Mouse (Mus musculus): ENCODE results near the gene Ubxn4. TPM values are rescaled to one million over a fixed set of nuclear protein-coding genes. Genes with fewer than 3 reads are reported as not detected.
"Not testable (repeated sequence)": the region's sequence is repeated elsewhere in the genome, so short reads cannot be mapped to it uniquely, and the experiment has no call there.

Ubxn4 gene
- polyA plus RNA-seq, 1 experiment from 2014 or later, result 74.7 TPM

DNA sequence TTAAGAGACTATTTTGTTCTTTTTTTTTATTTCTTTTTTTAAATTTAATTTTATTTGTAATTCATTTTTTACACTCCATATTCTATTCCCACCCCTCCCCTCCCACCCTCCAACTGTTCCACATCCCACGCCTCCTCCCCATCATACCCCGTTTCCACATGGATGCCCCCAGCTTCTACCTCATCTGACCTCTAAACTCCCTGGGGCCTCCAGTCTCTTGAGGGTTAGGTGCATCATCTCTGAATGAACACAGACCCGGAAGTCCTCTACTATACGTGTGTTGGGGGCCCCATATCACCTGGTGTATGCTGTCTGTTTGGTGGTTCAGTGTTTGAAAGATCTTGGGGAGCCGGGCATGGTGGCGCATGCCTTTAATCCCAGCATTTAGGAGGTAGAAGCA, 75.5 kb downstream of the Ubxn4 start:
- H3K9ac ChIP-seq; H3K9me3 ChIP-seq; H3K27me3 ChIP-seq; H3K4me1 ChIP-seq (replicated peaks); H3K4me2 ChIP-seq; H3K4me3 ChIP-seq; H3K27ac ChIP-seq (replicated peaks); H3K36me3 ChIP-seq; ATAC-seq (ENCODE audit: low FRiP score, low read depth): not testable (repeated sequence)
- 89% methylated on average over 6 of the region's 6 CpGs for WGBS

DNA sequence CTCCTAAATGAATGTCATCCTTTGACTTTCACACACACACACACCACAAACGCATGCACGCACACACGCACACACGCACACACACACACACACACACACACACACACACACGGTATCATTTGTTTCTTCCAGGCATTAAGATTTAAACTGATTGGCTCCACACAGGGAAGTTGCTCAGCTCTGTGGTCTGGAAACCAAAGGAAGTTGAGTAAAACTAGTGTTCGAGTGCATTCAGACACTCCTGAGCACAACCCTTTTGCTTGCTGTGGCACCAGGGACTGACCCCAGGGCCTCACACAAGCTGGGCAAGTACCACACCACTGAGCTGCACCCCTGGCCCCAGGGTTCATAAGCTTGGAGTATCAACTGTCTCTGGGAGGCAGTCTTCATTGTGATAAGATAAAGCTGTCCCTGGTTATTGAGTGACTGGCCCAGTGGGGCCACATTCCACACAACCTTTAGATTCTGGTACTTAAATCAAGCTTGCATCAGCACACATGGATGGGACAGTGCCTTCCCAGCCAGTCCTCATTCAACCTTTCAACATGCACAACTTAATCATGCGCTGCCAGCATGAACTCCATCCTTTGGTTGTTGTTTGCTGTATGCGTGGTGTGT, 79.4 kb downstream of the Ubxn4 start:
- no peak for ATAC-seq (ENCODE audit: low FRiP score, low read depth)
- Histone ChIP-seq H3K27ac (replicated peaks) (no peak overlapping the region), H3K4me2 (no peak overlapping the region), H3K27me3 (no peaks in the 10 kb centered on the region), H3K36me3 (no peaks in the 10 kb centered on the region), H3K9me3 (no peaks in the 10 kb centered on the region), H3K9ac (no peak overlapping the region), H3K4me1 (replicated peaks) (no peaks in the 10 kb centered on the region), H3K4me3 (no peak overlapping the region)
- WGBS, result 92% methylated on average over 8 of the region's 8 CpGs

DNA sequence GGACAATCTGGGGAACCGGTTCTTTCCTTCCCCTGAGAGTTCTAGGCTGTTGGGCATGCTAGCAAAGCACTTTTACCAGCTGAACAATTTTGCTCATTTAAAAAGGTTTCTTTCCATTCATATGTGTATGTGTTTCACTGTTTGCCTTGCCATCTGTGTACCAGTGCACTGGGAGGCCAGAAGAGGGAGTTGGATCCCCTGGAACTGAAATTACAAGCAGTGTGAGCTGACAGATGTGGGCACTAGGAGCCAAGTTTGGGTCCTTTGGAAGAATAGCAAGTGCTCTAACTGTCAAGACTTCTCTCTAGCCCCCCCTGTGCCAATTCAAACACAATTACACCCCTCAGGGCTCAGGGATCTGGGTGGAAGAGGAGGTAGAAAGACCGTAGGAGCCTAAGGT, 81.0 kb downstream of the Ubxn4 start:
- Histone ChIP-seq H3K36me3 (no peaks in the 10 kb centered on the region), H3K9me3 (no peaks in the 10 kb centered on the region), H3K4me2 (no peak overlapping the region), H3K9ac (no peak overlapping the region), H3K4me3 (no peak overlapping the region), H3K27ac (replicated peaks) (no peak overlapping the region), H3K4me1 (replicated peaks) (no peaks in the 10 kb centered on the region), H3K27me3 (no peaks in the 10 kb centered on the region)
- no peak for ATAC-seq (ENCODE audit: low FRiP score, low read depth)
- 89% methylated on average over 2 of the region's 2 CpGs for WGBS

DNA sequence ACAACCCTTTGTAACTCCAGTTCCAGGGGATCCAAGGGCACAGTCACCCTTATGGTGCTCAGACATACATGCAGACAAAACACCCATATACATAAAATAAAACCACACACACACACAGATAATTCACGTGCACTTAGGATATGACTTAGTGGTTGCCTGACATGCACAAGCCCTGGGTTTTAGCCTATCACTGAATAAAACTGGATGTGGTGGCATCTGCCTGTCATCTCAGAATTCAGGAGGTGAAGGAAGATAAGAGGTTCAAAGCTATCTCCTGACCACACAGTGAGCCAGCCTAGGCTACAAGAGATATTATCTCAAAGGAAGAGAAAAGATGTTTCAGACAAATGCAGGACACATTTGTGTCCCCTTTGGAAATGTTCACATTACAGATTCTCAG, 83.4 kb downstream of the Ubxn4 start:
- WGBS, result 94% methylated on average over 1 of the region's 1 CpGs
- no peaks in the 10 kb centered on the region for H3K4me1 ChIP-seq (replicated peaks)
- no peak for ATAC-seq (ENCODE audit: low FRiP score, low read depth)
- H3K27me3 ChIP-seq, result no peaks in the 10 kb centered on the region
- H3K27ac ChIP-seq (replicated peaks), result no peak overlapping the region
- H3K36me3 ChIP-seq, result peaks cover 7% of the 10 kb centered on the region
- no peaks in the 10 kb centered on the region for H3K9me3 ChIP-seq
- H3K9ac ChIP-seq, result no peak overlapping the region
- no peak overlapping the region for H3K4me2 ChIP-seq
- H3K4me3 ChIP-seq, result no peak overlapping the region

DNA sequence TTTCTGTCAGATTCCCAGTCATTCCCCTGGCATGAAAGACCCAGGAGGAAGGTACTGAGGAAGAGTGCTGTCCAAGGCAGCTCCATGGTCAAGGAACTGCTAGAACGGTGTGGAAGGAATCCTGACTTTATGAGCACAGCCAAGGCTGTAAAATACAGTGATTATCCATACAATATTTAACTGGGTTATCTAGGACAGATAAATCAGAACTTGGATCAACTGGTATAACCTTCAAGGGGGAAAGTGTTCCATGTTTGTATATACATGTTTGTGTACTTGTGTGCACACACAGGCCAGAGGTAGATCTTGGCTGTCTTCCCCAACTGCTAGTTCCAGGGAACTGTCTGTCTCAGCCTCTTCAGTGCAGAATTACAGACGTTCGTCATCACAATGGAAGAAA, 84.5 kb downstream of the Ubxn4 start, which contains the start of gene Lct:
Gene Lct (minus strand): TSS at position 101 of the 400 bp plus-strand sequence.
- no peak for ATAC-seq (ENCODE audit: low FRiP score, low read depth)
- no peak within 1 kb of the TSS for H3K9ac ChIP-seq
- H3K36me3 ChIP-seq, result peaks cover 14% of the 10 kb centered on the region
- no peaks in the 10 kb centered on the region for H3K27me3 ChIP-seq
- no peaks in the 10 kb centered on the region for H3K9me3 ChIP-seq
- WGBS, result 80% methylated on average over 3 of the region's 3 CpGs
- H3K27ac ChIP-seq (replicated peaks), result no peak within 1 kb of the TSS
- no peak within 1 kb of the TSS for H3K4me3 ChIP-seq
- H3K4me1 ChIP-seq (replicated peaks), result no peaks in the 10 kb centered on the region
- no peak within 1 kb of the TSS for H3K4me2 ChIP-seq

MicroRNAs within 50 kb of the gene (microRNA counts, 519-probe panel; counts per million panel counts)
- microRNA mmu-miR-128, result 3,663 counts per million, percentile 76 among the panel's probes with 10 or more counts

Small RNA genes within 50 kb of the gene (microRNA-seq; reads per million reads assigned to microRNA genes)
- gene Mir128-1, result 2,658 reads per million, percentile 85 among the genes with 10 or more reads in this experiment

Other genes starting within 250 kb of the Ubxn4 start
- gene Zranb3, start 140.9 kb upstream of the Ubxn4 start, polyA plus RNA-seq (2015; fragmentation: Nextera tagmentation; extraction: Ambion mirVana), result 3.6 and 4.4 TPM in 2 replicates
- 77.8 and 89.2 TPM in 2 replicates for gene R3hdm1, start 140.7 kb upstream of the Ubxn4 start, polyA plus RNA-seq (2015; fragmentation: Nextera tagmentation; extraction: Ambion mirVana)
- gene Lct, start 84.4 kb downstream of the Ubxn4 start, polyA plus RNA-seq (2015; fragmentation: Nextera tagmentation; extraction: Ambion mirVana), result 0.27 and 0.37 TPM in 2 replicates
- 74.1 and 75.5 TPM in 2 replicates for gene Mcm6, start 115.7 kb downstream of the Ubxn4 start, polyA plus RNA-seq (2015; fragmentation: Nextera tagmentation; extraction: Ambion mirVana)
- gene Dars, start 173.4 kb downstream of the Ubxn4 start, polyA plus RNA-seq (2015; fragmentation: Nextera tagmentation; extraction: Ambion mirVana), result 137 and 139 TPM in 2 replicates

Data from hindbrain, embryonic 15.5 days (tissue).